Mouse (Mus musculus): ENCODE results near the gene Rab11fip4.

GRCm38 (mm10) chr11:79669947-79670346 lies 78.9 kb downstream of the Rab11fip4 start:
- TF ChIP-seq CTCF (IDR thresholded peaks at IDR 0.05; ENCODE audit: borderline replicate concordance, insufficient read depth, low read depth, low read length): no peak
- TF ChIP-seq POLR2A (IDR thresholded peaks at IDR 0.05; ENCODE audit: borderline replicate concordance, insufficient read depth, low read length): no peak
